ENCODE assay signal across 8 mouse cellular contexts in the genomic region with DNA sequence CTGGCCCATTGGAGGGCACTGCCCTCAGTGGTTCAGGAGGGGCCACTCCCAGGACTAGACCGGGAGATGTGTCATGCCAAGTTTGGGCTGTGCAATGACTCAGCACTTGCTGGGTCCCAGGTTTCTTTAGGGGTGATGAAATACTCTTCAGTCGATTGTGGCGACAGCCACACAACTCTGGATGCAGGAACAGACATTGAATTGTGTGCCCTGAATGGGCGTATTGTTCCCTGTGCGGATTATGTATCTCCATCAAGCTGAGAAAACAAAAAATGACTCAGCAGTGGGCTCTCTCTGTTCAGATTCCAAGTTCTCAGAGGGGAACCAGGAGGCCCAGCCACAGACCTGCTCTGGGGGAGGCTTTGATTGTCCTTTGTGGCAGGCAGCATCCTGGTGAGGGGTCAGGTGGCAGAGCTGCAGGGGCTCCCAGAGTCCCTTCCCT. TPM values are rescaled to one million over a fixed set of nuclear protein-coding genes. Genes with fewer than 3 reads are reported as not detected.
A peak's percentile ranks its signal among the peaks of the same experiment; 100 is the strongest.
DNase-seq lines count a peak whose midpoint lies in the region; ATAC-seq and TF ChIP-seq lines count a peak whose summit lies in the region.

No protein-coding gene starts in this region.

- H3K27me3 ChIP-seq in forebrain, embryonic 10.5 days (ENCODE audit: poor library complexity, severe bottlenecking): no peaks in the 10 kb centered on the region
- no peaks in the 10 kb centered on the region for H3K27me3 ChIP-seq in forebrain, embryonic 16.5 days (replicated peaks; ENCODE audit: control insufficient read depth, insufficient read depth, low read length)
- no peaks in the 10 kb centered on the region for H3K27me3 ChIP-seq in embryonic facial prominence, embryonic 11.5 days (ENCODE audit: control insufficient read depth, insufficient read depth, low read length)
- no peaks in the 10 kb centered on the region for H3K27me3 ChIP-seq in liver, postnatal 0 days (ENCODE audit: insufficient read depth, low read length)

- H3K4me1 ChIP-seq in forebrain, embryonic 10.5 days: peaks cover 40% of the 10 kb centered on the region
- H3K4me1 ChIP-seq in forebrain, embryonic 16.5 days (replicated peaks; ENCODE audit: control insufficient read depth, insufficient read depth, low read length): 0 out of 2 replicates have a peak, but pooled peaks cover 2% of the 10 kb centered on the region
- H3K4me1 ChIP-seq in ES-E14 (ENCODE audit: control insufficient read depth in 2 of 2, insufficient read depth in 2 of 2, low read length in 2 of 2, poor library complexity in 1 of 2): peaks cover 0 to 7% of the 10 kb centered on the region in 2 experiments; a peak in 2 of 4 replicates
- no peaks in the 10 kb centered on the region for H3K4me1 ChIP-seq in embryonic facial prominence, embryonic 11.5 days (ENCODE audit: control insufficient read depth, insufficient read depth, low read length)
- no peaks in the 10 kb centered on the region for H3K4me1 ChIP-seq in liver, postnatal 0 days (ENCODE audit: insufficient read depth)

- TF ChIP-seq CTCF in liver, postnatal 0 days (IDR thresholded peaks at IDR 0.05; ENCODE audit: low read depth): no peak

- H3K4me3 ChIP-seq in forebrain, embryonic 10.5 days: no peak overlapping the region
- H3K4me3 ChIP-seq in forebrain, embryonic 16.5 days (replicated peaks; ENCODE audit: low read length): no peak overlapping the region
- H3K4me3 ChIP-seq in ES-E14 (ENCODE audit: insufficient read depth in 1 of 2, low read depth in 1 of 2, low read length in 2 of 2, poor library complexity in 1 of 2, severe bottlenecking in 1 of 2): no peak overlapping the region
- no peak overlapping the region for H3K4me3 ChIP-seq in embryonic facial prominence, embryonic 11.5 days (ENCODE audit: low read depth, low read length)
- H3K4me3 ChIP-seq in liver, postnatal 0 days (ENCODE audit: low read depth, low read length): no peak overlapping the region

- H3K36me3 ChIP-seq in forebrain, embryonic 10.5 days (replicated peaks): peaks cover 21% of the 10 kb centered on the region
- H3K36me3 ChIP-seq in forebrain, embryonic 16.5 days (ENCODE audit: control insufficient read depth, insufficient read depth): peaks cover 2% of the 10 kb centered on the region; the same call in 1 of the 2 replicates
- H3K36me3 ChIP-seq in ES-E14 (ENCODE audit: control insufficient read depth, insufficient read depth, low read length, poor library complexity, severe bottlenecking): peaks cover 3% of the 10 kb centered on the region; the same call in 1 of the 2 replicates
- no peaks in the 10 kb centered on the region for H3K36me3 ChIP-seq in embryonic facial prominence, embryonic 11.5 days (replicated peaks; ENCODE audit: control insufficient read depth, insufficient read depth, low read depth, low read length)
- peaks cover 17% of the 10 kb centered on the region for H3K36me3 ChIP-seq in liver, postnatal 0 days (replicated peaks; ENCODE audit: insufficient read depth, low read length)

- peak overlapping the region; percentile 75 for H3K27ac ChIP-seq in forebrain, embryonic 10.5 days
- H3K27ac ChIP-seq in forebrain, embryonic 16.5 days (ENCODE audit: low read length): no peak overlapping the region
- H3K27ac ChIP-seq in ES-E14 (ENCODE audit: insufficient read depth, low read depth, low read length, poor library complexity, severe bottlenecking): no peak overlapping the region
- no peak overlapping the region for H3K27ac ChIP-seq in embryonic facial prominence, embryonic 11.5 days (replicated peaks; ENCODE audit: low read depth, low read length)
- no peak overlapping the region for H3K27ac ChIP-seq in liver, postnatal 0 days (ENCODE audit: low read depth)

- no peak for TF ChIP-seq EP300 in liver, postnatal 0 days (IDR thresholded peaks at IDR 0.05; ENCODE audit: low read depth)

- peak; percentile 27 for DNase-seq in forebrain, embryonic 10.5 days (ENCODE audit: extremely low spot score, low spot score)
- DNase-seq in ES-E14 (ENCODE audit: low read depth, low spot score): no peak
- no peak for DNase-seq in embryonic facial prominence, embryonic 11.5 days (ENCODE audit: low spot score)
- no peak for DNase-seq in liver, postnatal 0 days
- DNase-seq in left cerebral cortex, adult 18-20 months (ENCODE audit: low spot score in 2 of 2): no peak
- DNase-seq in testis, postnatal 14 days (ENCODE audit: low spot score): no peak
- no peak for DNase-seq in urinary bladder, postnatal 14 days (ENCODE audit: low spot score)

- ATAC-seq in forebrain, embryonic 16.5 days: no peak
- ATAC-seq in embryonic facial prominence, embryonic 11.5 days (replicated peaks; ENCODE audit: insufficient number of reproducible peaks, low FRiP score, low TSS enrichment, low read depth): 0 out of 2 replicates have a peak, but pooled peaks have one; percentile 22
- peak; percentile 36; the same call in 1 of the 2 replicates for ATAC-seq in liver, postnatal 0 days

- in situ Hi-C loops in ES-E14 (cut with MboI; ENCODE audit: low sequenced_read_pairs in 2 of 2, unreplicated experiment in 2 of 2): no loop called here

- H3K9me3 ChIP-seq in forebrain, embryonic 10.5 days: no peaks in the 10 kb centered on the region
- H3K9me3 ChIP-seq in forebrain, embryonic 16.5 days (ENCODE audit: control insufficient read depth, low read length): no peaks in the 10 kb centered on the region
- no peaks in the 10 kb centered on the region for H3K9me3 ChIP-seq in ES-E14 (ENCODE audit: control insufficient read depth, insufficient read depth, low read depth, low read length)
- H3K9me3 ChIP-seq in embryonic facial prominence, embryonic 11.5 days (replicated peaks; ENCODE audit: control insufficient read depth, low read length): no peaks in the 10 kb centered on the region
- H3K9me3 ChIP-seq in liver, postnatal 0 days (ENCODE audit: low read length): no peaks in the 10 kb centered on the region

- WGBS in forebrain, embryonic 10.5 days: 33% methylated on average over 5 of the region's 5 CpGs
- 11% methylated on average over 5 of the region's 5 CpGs for WGBS in forebrain, embryonic 16.5 days
- 36% methylated on average over 5 of the region's 5 CpGs for WGBS in embryonic facial prominence, embryonic 11.5 days
- 60% methylated on average over 5 of the region's 5 CpGs for WGBS in liver, postnatal 0 days (ENCODE audit: insufficient replicate concordance)

- no peak overlapping the region for H3K9ac ChIP-seq in forebrain, embryonic 16.5 days (replicated peaks; ENCODE audit: low read depth, low read length)
- no peak overlapping the region for H3K9ac ChIP-seq in ES-E14 (ENCODE audit: insufficient read depth, low read depth, low read length, poor library complexity, severe bottlenecking)
- H3K9ac ChIP-seq in embryonic facial prominence, embryonic 11.5 days (replicated peaks; ENCODE audit: low read length): no peak overlapping the region
- H3K9ac ChIP-seq in liver, postnatal 0 days (replicated peaks): no peak overlapping the region

- H3K4me2 ChIP-seq in forebrain, embryonic 16.5 days (ENCODE audit: low read length): no peak overlapping the region
- no peak overlapping the region for H3K4me2 ChIP-seq in embryonic facial prominence, embryonic 11.5 days (ENCODE audit: low read depth, low read length)
- H3K4me2 ChIP-seq in liver, postnatal 0 days (ENCODE audit: low read depth, low read length): no peak overlapping the region

TF ChIP-seq in ES-E14, 5 proteins besides CTCF, POLR2A, EP300 and RAD21:
- TF ChIP-seq MAFK (IDR thresholded peaks at IDR 0.05; ENCODE audit: insufficient read depth, low read depth, low read length) (peak; percentile 68), ZC3H11A (IDR thresholded peaks at IDR 0.05; ENCODE audit: borderline replicate concordance, low read depth, low read length) (no peak)
TF ChIP-seq in ES-E14: peak in this region for 1.

RNA-seq across cellular contexts. Expression of gene Iqck, which starts 27.6 kb away (rescaled TPM):
- polyA plus RNA-seq in forebrain, embryonic 10.5 days (2016; fragmentation: Nextera tagmentation; extraction: Ambion mirVana): 3.4 and 3.5 TPM in 2 replicates
- 3.9 and 4.5 TPM in 2 replicates for polyA plus RNA-seq in forebrain, embryonic 16.5 days (2015; fragmentation: Nextera tagmentation; extraction: Ambion mirVana)
- 1.8 and 2.8 TPM in 2 replicates for total RNA-seq in ES-E14 (2012; rRNA removed)
- 2.6 and 2.9 TPM in 2 replicates for polyA plus RNA-seq in embryonic facial prominence, embryonic 11.5 days (2014; fragmentation: Nextera tagmentation; extraction: Ambion mirVana)
- 0.27 and 0.39 TPM in 2 replicates for polyA plus RNA-seq in liver, postnatal 0 days (2015; fragmentation: Nextera tagmentation; extraction: Ambion mirVana)
- 1 to 10 TPM; 2.6 to 4.0 TPM for total RNA-seq in left cerebral cortex, adult 18-20 months (2021)

RNA-seq across cellular contexts. Expression of gene Knop1, which starts 28.1 kb away (rescaled TPM):
- 150 and 153 TPM in 2 replicates for polyA plus RNA-seq in forebrain, embryonic 10.5 days (2016; fragmentation: Nextera tagmentation; extraction: Ambion mirVana)
- polyA plus RNA-seq in forebrain, embryonic 16.5 days (2015; fragmentation: Nextera tagmentation; extraction: Ambion mirVana): 69.1 and 70.3 TPM in 2 replicates
- 52.7 and 56.8 TPM in 2 replicates for total RNA-seq in ES-E14 (2012; rRNA removed)
- polyA plus RNA-seq in embryonic facial prominence, embryonic 11.5 days (2014; fragmentation: Nextera tagmentation; extraction: Ambion mirVana): 119 and 122 TPM in 2 replicates
- polyA plus RNA-seq in liver, postnatal 0 days (2015; fragmentation: Nextera tagmentation; extraction: Ambion mirVana): 29.9 and 31.5 TPM in 2 replicates
- total RNA-seq in left cerebral cortex, adult 18-20 months (2021): 10 to 100 TPM; 22.3 to 23.4 TPM
